ENCODE assay signal across 31 mouse cellular contexts in genomic region chr6:96098225-96098624, GRCm38 (mm10). TPM values are rescaled to one million over a fixed set of nuclear protein-coding genes. Genes with fewer than 3 reads are reported as not detected.
DNase-seq lines count a peak whose midpoint lies in the region; ATAC-seq lines count a peak whose summit lies in the region.
"Had no signal": no experiment of that assay in that cellular context is flagged by ENCODE, and none has a peak within 500 bp of the region (broad histone marks: within the 10 kb centered on the region; RNA-seq: fewer than 3 reads in every experiment).

No protein-coding gene starts in this region.

- no peak for ATAC-seq in megakaryocyte, adult 5-6 weeks (ENCODE audit: poor library complexity, severe bottlenecking)
- ATAC-seq in granulocyte monocyte progenitor cell, adult 5-6 weeks (replicated peaks; ENCODE audit: poor library complexity, severe bottlenecking) = no peak
- ATAC-seq: forebrain, embryonic 15.5 days; inflammation-experienced regulatory T-cells, adult 6 months; liver, embryonic 12.5 days; liver, postnatal 0 days; midbrain, embryonic 13.5 days had no signal

- no peaks in the 10 kb centered on the region for H3K27me3 ChIP-seq in megakaryocyte, embryonic 14.5 days (replicated peaks)
- H3K27me3 ChIP-seq: embryonic facial prominence, embryonic 12.5 days; forebrain, embryonic 15.5 days; heart, embryonic 13.5 days; hindbrain, embryonic 15.5 days; liver, embryonic 12.5 days; midbrain, embryonic 13.5 days; neural tube, embryonic 13.5 days; stomach, embryonic 15.5 days had no signal

- no peaks in the 10 kb centered on the region for H3K9me3 ChIP-seq in megakaryocyte, embryonic 14.5 days
- H3K9me3 ChIP-seq: embryonic facial prominence, embryonic 12.5 days; forebrain, embryonic 15.5 days; heart, embryonic 13.5 days; hindbrain, embryonic 15.5 days; liver, embryonic 12.5 days; midbrain, embryonic 13.5 days; neural tube, embryonic 13.5 days; stomach, embryonic 15.5 days had no signal

- peak overlapping the region; percentile 14 for H3K4me3 ChIP-seq in megakaryocyte, embryonic 14.5 days (replicated peaks)
- H3K4me3 ChIP-seq: embryonic facial prominence, embryonic 12.5 days; forebrain, embryonic 15.5 days; heart, adult 2 months; heart, embryonic 13.5 days; hindbrain, embryonic 15.5 days; liver, embryonic 12.5 days; midbrain, embryonic 13.5 days; neural tube, embryonic 13.5 days; stomach, embryonic 15.5 days had no signal

- peak; percentile 55 to 77 for DNase-seq in left cerebral cortex, adult 18-20 months (ENCODE audit: low spot score in 2 of 2)
- DNase-seq in left cerebral cortex, postnatal 36 days (ENCODE audit: low spot score in 2 of 2) = peak; percentile 60 to 73
- peak; percentile 66 to 86 for DNase-seq in right cerebral cortex, postnatal 36 days (ENCODE audit: low spot score in 2 of 2)
- no peak for DNase-seq in ovary, postnatal 36 days (ENCODE audit: low spot score)
- no peak for DNase-seq in kidney, postnatal 4 days
- DNase-seq: adrenal gland, postnatal 25 days; B cell, adult 2 months; cerebellum, adult 9-10 months; cerebellum, postnatal 36 days; gastrocnemius, postnatal 25 days; heart, adult 2 months; heart, postnatal 10 days; kidney, adult 11 months; kidney, postnatal 25 days; liver, postnatal 0 days; lung, postnatal 36 days; thymus, postnatal 14 days had no signal

- intact Hi-C loops in left cerebral cortex, postnatal 36 days (cut with DNase I) = loop anchor here (10.0 kb wide), 1 partner anchor 93 kb away; no protein-coding TSS in a partner anchor

- no peaks in the 10 kb centered on the region for H3K4me1 ChIP-seq in megakaryocyte, embryonic 14.5 days
- H3K4me1 ChIP-seq: embryonic facial prominence, embryonic 12.5 days; forebrain, embryonic 15.5 days; heart, embryonic 13.5 days; hindbrain, embryonic 15.5 days; liver, embryonic 12.5 days; midbrain, embryonic 13.5 days; neural tube, embryonic 13.5 days; stomach, embryonic 15.5 days had no signal

- no peaks in the 10 kb centered on the region for H3K36me3 ChIP-seq in megakaryocyte, embryonic 14.5 days (replicated peaks; ENCODE audit: low read length)
- H3K36me3 ChIP-seq: embryonic facial prominence, embryonic 12.5 days; forebrain, embryonic 15.5 days; heart, embryonic 13.5 days; hindbrain, embryonic 15.5 days; liver, embryonic 12.5 days; midbrain, embryonic 13.5 days; neural tube, embryonic 13.5 days; stomach, embryonic 15.5 days had no signal

RNA-seq across cellular contexts. Expression of gene Fam19a1, which starts 14.7 kb away (rescaled TPM):
- polyA plus RNA-seq in megakaryocyte, embryonic 14.5 days (2012; ENCODE audit: insufficient read depth, low replicate concordance) = not detected in 2 replicates
- total RNA-seq in megakaryocyte, adult 5-6 weeks (2015) = not detected in 2 replicates
- total RNA-seq in megakaryocyte, adult 5-6 weeks (2017) = not detected in 2 replicates
- total RNA-seq in left cerebral cortex, adult 18-20 months (2021) = 10 to 100 TPM; 50.3 to 65.2 TPM
- total RNA-seq in left cerebral cortex, postnatal 36 days (2021) = 10 to 100 TPM; 62.6 to 76.9 TPM
- not detected in 2 replicates for total RNA-seq in granulocyte monocyte progenitor cell, adult 5-6 weeks (2014; fragmentation: Nextera tagmentation)
- total RNA-seq in granulocyte monocyte progenitor cell, adult 5-6 weeks (2017) = not detected in 2 replicates
- total RNA-seq: gastrocnemius, postnatal 25 days; heart, adult 2 months; heart, postnatal 10 days; hematopoietic stem cell, adult 5-6 weeks; megakaryocyte-erythroid progenitor cell, adult 5-6 weeks had no signal
- polyA plus RNA-seq: heart, adult 2 months; inflammation-experienced regulatory T-cells, adult 6 months; liver, postnatal 0 days had no signal

Comparison
In these comparisons a context has a peak if more than half of its experiments do, and no peak if none do; other contexts are left out.
1. DNase-seq: peak in left cerebral cortex, adult 18-20 months (2 of 2), left cerebral cortex, postnatal 36 days (2 of 2) and right cerebral cortex, postnatal 36 days (2 of 2); none in ovary, postnatal 36 days (single experiment) and kidney, postnatal 4 days (0 of 2).
2. RNA of gene Fam19a1, which starts 14.7 kb away (total RNA-seq): 62.6 to 76.9 TPM in left cerebral cortex, postnatal 36 days and 50.3 to 65.2 TPM in left cerebral cortex, adult 18-20 months; not detected in megakaryocyte, adult 5-6 weeks and not detected in granulocyte monocyte progenitor cell, adult 5-6 weeks; every median in the first group is over 10 times any median in the second.